Mouse (Mus musculus): ENCODE data around the gene Cd3e. TPM values are rescaled to one million over a fixed set of nuclear protein-coding genes. Genes with fewer than 3 reads are reported as not detected.
"Not testable (repeated sequence)": the region's sequence is repeated elsewhere in the genome, so short reads cannot be mapped to it uniquely, and the experiment has no call there.

Cd3e gene
- polyA plus RNA-seq, 1 experiment from 2014 or later: 0.09 TPM

- Histone ChIP-seq H3K36me3 (replicated peaks) (no peaks in the 10 kb centered on the region), H3K27me3 (replicated peaks) (peaks cover 62% of the 10 kb centered on the region), H3K27ac (no peak within 1 kb of the TSS), H3K9me3 (no peaks in the 10 kb centered on the region), H3K4me2 (0 out of 2 replicates have a peak within 1 kb of the TSS, but pooled peaks have one; percentile 8), H3K9ac (no peak within 1 kb of the TSS), H3K4me1 (no peaks in the 10 kb centered on the region; the same call in 1 of the 2 replicates), H3K4me3 (no peak within 1 kb of the TSS)
- 68% methylated on average over 5 of the region's 5 CpGs for WGBS
- ATAC-seq (replicated peaks): no peak
Measured at GRCm38 (mm10) chr9:45039499-45039898, 30.1 kb upstream of the Cd3e start, which contains the start of gene Mpzl2. Mpzl2 (plus strand) TSS chr9:45039799.

DNA sequence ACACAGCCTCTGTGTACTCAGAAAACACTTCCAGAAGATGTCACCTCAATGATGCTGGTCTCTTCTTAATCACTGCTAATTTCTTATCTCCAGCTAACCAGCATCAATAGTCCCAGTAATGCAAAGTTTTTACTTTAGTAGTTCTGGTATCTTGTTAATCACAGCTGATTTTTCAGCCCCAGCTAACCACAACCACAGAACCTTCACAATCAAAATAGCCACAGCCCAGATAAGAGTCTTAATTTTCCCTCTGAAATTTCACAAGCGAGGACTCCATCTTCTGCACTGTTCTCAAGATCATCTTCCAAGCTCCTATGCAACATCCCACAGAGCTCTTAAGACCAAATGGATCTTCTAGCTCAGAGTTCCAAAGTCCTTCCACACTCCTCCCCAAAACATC, 28.4 kb upstream of the Cd3e start:
- H3K4me2 ChIP-seq; ATAC-seq (replicated peaks); H3K4me1 ChIP-seq; H3K27ac ChIP-seq; H3K36me3 ChIP-seq (replicated peaks); H3K9ac ChIP-seq; H3K4me3 ChIP-seq; H3K9me3 ChIP-seq: not testable (repeated sequence)
- 67% methylated on average over 1 of the region's 1 CpGs for WGBS
- peaks cover 46% of the 10 kb centered on the region for H3K27me3 ChIP-seq (replicated peaks)

DNA sequence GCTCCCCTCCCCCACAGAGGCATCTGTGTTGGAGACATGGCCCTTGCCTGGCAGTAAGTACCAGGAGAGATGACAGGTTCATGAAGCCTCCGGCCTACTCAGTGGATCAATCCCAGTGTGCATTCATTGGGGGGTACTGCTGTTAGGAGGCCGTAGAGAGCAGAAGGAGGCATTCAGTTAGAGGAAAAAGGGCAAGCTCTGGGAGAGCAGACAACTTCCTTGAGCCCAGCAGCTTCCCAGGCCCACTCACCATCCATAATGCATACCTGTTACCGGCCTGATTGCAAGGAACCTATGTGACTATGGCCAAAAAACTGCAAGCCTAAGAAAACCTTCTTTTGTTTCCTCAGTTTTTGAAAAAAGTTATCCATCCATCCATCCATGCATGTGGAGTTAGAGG, 25.1 kb upstream of the Cd3e start:
- WGBS: 76% methylated on average over 3 of the region's 3 CpGs
- no peaks in the 10 kb centered on the region for H3K36me3 ChIP-seq (replicated peaks)
- no peaks in the 10 kb centered on the region for H3K9me3 ChIP-seq
- no peak overlapping the region for H3K27ac ChIP-seq
- H3K4me1 ChIP-seq: no peaks in the 10 kb centered on the region
- H3K4me2 ChIP-seq: no peak overlapping the region
- no peak overlapping the region for H3K9ac ChIP-seq
- peaks cover 15% of the 10 kb centered on the region; the same call in 1 of the 2 replicates for H3K27me3 ChIP-seq (replicated peaks)
- no peak for ATAC-seq (replicated peaks)
- no peak overlapping the region for H3K4me3 ChIP-seq

DNA sequence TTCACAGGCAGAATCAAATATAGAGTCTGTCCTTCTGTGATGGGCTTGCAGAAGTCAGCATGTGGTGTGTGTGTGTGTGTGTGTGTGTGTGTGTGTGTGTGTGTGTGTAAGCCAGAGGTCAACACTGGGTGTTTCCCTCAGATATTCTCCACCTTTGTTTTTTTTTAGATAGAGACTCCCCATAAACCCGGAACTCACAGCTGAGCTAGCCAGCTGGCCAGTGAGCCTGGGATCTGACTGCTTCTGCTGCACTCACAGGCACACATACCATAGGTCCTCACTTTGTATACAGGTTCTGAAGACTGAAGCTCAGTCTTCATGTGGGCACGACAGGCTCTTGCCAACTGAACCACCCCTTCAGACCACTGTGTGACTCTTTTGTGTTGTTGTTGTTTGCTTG, 22.8 kb upstream of the Cd3e start:
- Histone ChIP-seq H3K27ac (no peak overlapping the region), H3K36me3 (replicated peaks) (no peaks in the 10 kb centered on the region), H3K4me3 (no peak overlapping the region), H3K9me3 (no peaks in the 10 kb centered on the region), H3K27me3 (replicated peaks) (no peaks in the 10 kb centered on the region), H3K4me1 (no peaks in the 10 kb centered on the region), H3K4me2 (no peak overlapping the region), H3K9ac (no peak overlapping the region)
- ATAC-seq (replicated peaks): no peak
- WGBS: 79% methylated on average over 2 of the region's 2 CpGs

DNA sequence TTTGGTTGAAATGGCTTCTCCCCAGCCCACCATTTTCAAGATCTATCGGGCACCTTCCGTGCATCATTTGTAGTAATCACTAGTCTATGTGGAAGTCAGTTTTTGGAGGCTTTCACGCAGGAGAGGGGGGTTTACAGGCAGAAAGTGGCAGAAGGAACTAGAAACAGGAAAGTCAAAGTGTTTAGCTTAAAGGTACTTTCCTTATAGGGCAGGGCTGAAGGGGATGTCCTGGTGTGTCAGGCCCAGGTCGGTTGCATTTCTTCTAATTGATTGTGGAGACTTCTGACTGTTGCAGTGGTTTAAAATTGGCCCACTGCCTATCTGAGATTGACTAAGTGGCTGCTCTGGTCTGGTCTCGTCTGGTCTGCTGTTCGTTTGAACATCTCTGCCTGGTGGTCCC, 20.9 kb upstream of the Cd3e start:
- Histone ChIP-seq H3K4me1 (no peaks in the 10 kb centered on the region), H3K4me3 (no peak overlapping the region), H3K4me2 (no peak overlapping the region), H3K27me3 (replicated peaks) (no peaks in the 10 kb centered on the region), H3K27ac (no peak overlapping the region), H3K9ac (no peak overlapping the region), H3K9me3 (no peaks in the 10 kb centered on the region), H3K36me3 (replicated peaks) (no peaks in the 10 kb centered on the region)
- ATAC-seq (replicated peaks): no peak
- WGBS: 68% methylated on average over 6 of the region's 6 CpGs

GRCm38 (mm10) chr9:45027376-45027775, 17.9 kb upstream of the Cd3e start:
- H3K9ac ChIP-seq: no peak overlapping the region
- 75% methylated on average over 8 of the region's 8 CpGs for WGBS
- H3K9me3 ChIP-seq: no peaks in the 10 kb centered on the region
- H3K4me1 ChIP-seq: no peaks in the 10 kb centered on the region
- no peak for ATAC-seq (replicated peaks)
- no peaks in the 10 kb centered on the region for H3K27me3 ChIP-seq (replicated peaks)
- H3K4me2 ChIP-seq: no peak overlapping the region
- no peak overlapping the region for H3K4me3 ChIP-seq
- H3K27ac ChIP-seq: no peak overlapping the region
- H3K36me3 ChIP-seq (replicated peaks): no peaks in the 10 kb centered on the region

- no peak overlapping the region for H3K27ac ChIP-seq
- no peaks in the 10 kb centered on the region for H3K9me3 ChIP-seq
- no peak overlapping the region for H3K9ac ChIP-seq
- H3K4me1 ChIP-seq: no peaks in the 10 kb centered on the region
- ATAC-seq (replicated peaks): no peak
- 83% methylated on average over 2 of the region's 2 CpGs for WGBS
- no peak overlapping the region for H3K4me2 ChIP-seq
- H3K36me3 ChIP-seq (replicated peaks): no peaks in the 10 kb centered on the region
- no peak overlapping the region for H3K4me3 ChIP-seq
- no peaks in the 10 kb centered on the region; the same call in 1 of the 2 replicates for H3K27me3 ChIP-seq (replicated peaks)
Measured at GRCm38 (mm10) chr9:45024187-45024586, 14.8 kb upstream of the Cd3e start.

- Histone ChIP-seq H3K36me3 (replicated peaks) (no peaks in the 10 kb centered on the region), H3K4me3 (no peak overlapping the region), H3K9me3 (no peaks in the 10 kb centered on the region), H3K4me1 (no peaks in the 10 kb centered on the region), H3K27ac (no peak overlapping the region), H3K9ac (no peak overlapping the region), H3K4me2 (no peak overlapping the region), H3K27me3 (replicated peaks) (no peaks in the 10 kb centered on the region; the same call in 1 of the 2 replicates)
- WGBS: 59% methylated on average over 3 of the region's 3 CpGs
- ATAC-seq (replicated peaks): no peak
Measured at GRCm38 (mm10) chr9:45023638-45024037, 14.2 kb upstream of the Cd3e start.

GRCm38 (mm10) chr9:45022800-45023199, 13.4 kb upstream of the Cd3e start:
- no peaks in the 10 kb centered on the region; the same call in 1 of the 2 replicates for H3K27me3 ChIP-seq (replicated peaks)
- no peaks in the 10 kb centered on the region for H3K36me3 ChIP-seq (replicated peaks)
- no peak overlapping the region for H3K27ac ChIP-seq

DNA sequence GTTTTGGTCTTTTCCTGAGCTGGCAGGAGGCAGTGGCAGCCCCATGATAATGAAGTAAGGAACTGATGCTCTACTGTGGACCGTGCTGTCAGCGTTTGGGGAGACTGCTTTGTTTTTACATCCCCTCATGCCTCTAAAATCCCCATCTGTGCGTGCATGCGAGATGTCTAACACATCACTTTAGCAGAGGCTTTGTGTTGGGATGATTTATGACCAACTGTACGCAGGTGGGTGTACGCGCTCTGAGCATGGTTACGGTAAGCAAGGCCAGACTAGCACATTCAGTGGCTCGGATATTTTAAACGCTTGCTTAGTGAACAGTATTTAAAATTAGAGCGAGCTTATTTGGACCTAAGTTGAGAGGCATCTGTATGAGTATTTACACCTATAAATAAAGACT, 8.6 kb upstream of the Cd3e start:
- H3K9me3 ChIP-seq: no peaks in the 10 kb centered on the region
- no peak overlapping the region for H3K4me2 ChIP-seq
- WGBS: 86% methylated on average over 11 of the region's 11 CpGs
- no peaks in the 10 kb centered on the region for H3K36me3 ChIP-seq (replicated peaks)
- H3K4me1 ChIP-seq: no peaks in the 10 kb centered on the region
- H3K27me3 ChIP-seq (replicated peaks): no peaks in the 10 kb centered on the region; the same call in 1 of the 2 replicates
- ATAC-seq (replicated peaks): no peak
- H3K27ac ChIP-seq: no peak overlapping the region
- H3K9ac ChIP-seq: no peak overlapping the region
- no peak overlapping the region for H3K4me3 ChIP-seq

More at GRCm38 (mm10) chr9:45022800-45023199, 13.4 kb upstream of the Cd3e start:
- Histone ChIP-seq H3K4me3 (no peak overlapping the region), H3K4me2 (no peak overlapping the region), H3K9ac (no peak overlapping the region), H3K4me1 (no peaks in the 10 kb centered on the region), H3K9me3 (no peaks in the 10 kb centered on the region)
- ATAC-seq (replicated peaks): no peak
- 16% methylated on average over 3 of the region's 3 CpGs for WGBS

DNA sequence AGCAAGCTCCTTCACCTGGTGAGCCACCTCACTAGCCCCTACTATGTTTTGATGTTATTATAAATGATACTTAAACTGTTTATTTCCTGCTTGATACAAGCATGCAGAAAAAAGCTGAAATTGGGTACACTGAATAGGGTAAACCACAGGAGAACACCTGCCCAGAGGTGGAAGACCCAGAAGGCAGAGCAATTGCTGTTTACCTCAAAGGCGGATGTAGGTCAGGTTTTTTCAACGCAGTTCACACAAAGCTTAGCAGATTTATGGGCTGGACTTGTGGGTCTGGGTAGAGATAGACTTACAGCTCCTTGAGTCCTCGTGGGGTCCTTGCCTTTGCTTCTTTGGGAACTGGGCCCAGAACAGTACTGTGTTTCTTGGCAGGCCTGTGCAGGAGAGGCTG, 6.4 kb upstream of the Cd3e start:
- Histone ChIP-seq H3K9ac (no peak overlapping the region), H3K9me3 (no peaks in the 10 kb centered on the region), H3K27me3 (replicated peaks) (no peaks in the 10 kb centered on the region), H3K4me2 (no peak overlapping the region), H3K4me3 (no peak overlapping the region), H3K27ac (no peak overlapping the region), H3K4me1 (no peaks in the 10 kb centered on the region), H3K36me3 (replicated peaks) (no peaks in the 10 kb centered on the region)
- 75% methylated on average over 3 of the region's 3 CpGs for WGBS
- no peak for ATAC-seq (replicated peaks)

- no peaks in the 10 kb centered on the region for H3K27me3 ChIP-seq (replicated peaks)
- 35% methylated on average over 2 of the region's 2 CpGs for WGBS
- H3K27ac ChIP-seq: no peak overlapping the region
- no peak overlapping the region for H3K4me3 ChIP-seq
- H3K9me3 ChIP-seq: no peaks in the 10 kb centered on the region
- H3K4me2 ChIP-seq: no peak overlapping the region
- ATAC-seq (replicated peaks): no peak
- no peak overlapping the region for H3K9ac ChIP-seq
- no peaks in the 10 kb centered on the region for H3K36me3 ChIP-seq (replicated peaks)
- no peaks in the 10 kb centered on the region for H3K4me1 ChIP-seq
Measured at GRCm38 (mm10) chr9:45014879-45015278, 5.5 kb upstream of the Cd3e start.

DNA sequence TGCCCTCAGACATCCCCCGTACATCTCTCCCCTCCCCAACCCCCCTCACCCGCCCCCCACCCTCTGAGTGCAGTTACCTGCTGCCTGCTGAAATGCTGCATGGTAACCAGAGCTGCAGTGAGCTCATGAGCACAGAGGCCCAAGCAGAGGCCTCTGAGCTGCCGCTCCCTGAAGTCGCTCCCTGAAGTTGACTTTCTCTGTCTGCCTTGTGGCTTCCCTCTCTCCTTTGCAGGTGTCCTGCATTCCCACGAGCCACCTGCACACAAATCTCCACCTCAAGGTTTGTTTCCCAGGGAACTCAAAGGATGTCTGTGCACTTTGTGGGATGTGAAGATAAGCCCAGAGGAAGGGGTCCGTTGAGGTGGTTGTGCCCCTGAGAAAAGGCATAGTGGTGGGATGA, 1.9 kb upstream of the Cd3e start:
- Histone ChIP-seq H3K27ac (no peak overlapping the region), H3K27me3 (replicated peaks) (no peaks in the 10 kb centered on the region), H3K4me3 (no peak overlapping the region), H3K9me3 (no peaks in the 10 kb centered on the region), H3K4me2 (no peak overlapping the region), H3K9ac (no peak overlapping the region), H3K36me3 (replicated peaks) (no peaks in the 10 kb centered on the region), H3K4me1 (no peaks in the 10 kb centered on the region)
- whole genome bisulfite sequencing: 44% methylated on average over 6 of the region's 6 CpGs
- ATAC-seq (replicated peaks): no peak
